Mouse (Mus musculus) embryo, embryonic 10.5 days (tissue): ENCODE results near the gene Dgki.
A peak's percentile ranks its signal among the peaks of the same experiment; 100 is the strongest.

ENCODE experiments used
- DNase-seq: peaks from one replicate; pipeline ENCODE4 v3.0.0-alpha.2; 2015; ENCODE audit warnings: low spot score

The Dgki gene

DNA sequence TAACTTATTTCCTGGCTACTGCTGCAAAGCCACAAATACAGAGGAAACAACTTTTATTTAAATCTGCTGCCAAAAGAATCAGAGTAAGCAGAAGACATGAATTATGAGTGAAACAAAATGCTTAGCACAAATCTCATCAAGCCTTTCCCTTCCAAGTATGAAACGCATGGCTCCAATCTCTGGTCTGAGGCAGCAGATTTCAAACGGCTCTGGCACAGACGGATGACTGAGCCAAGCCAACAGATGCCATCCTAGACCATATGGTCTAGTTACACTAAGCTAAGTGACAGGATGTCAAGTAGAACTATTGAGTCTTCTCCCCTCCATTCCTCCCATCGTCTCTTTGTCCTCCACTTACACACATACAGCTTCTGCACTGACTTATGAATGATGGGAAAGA, 373.5 kb downstream of the Dgki start:
- DNase-seq: no peak

DNA sequence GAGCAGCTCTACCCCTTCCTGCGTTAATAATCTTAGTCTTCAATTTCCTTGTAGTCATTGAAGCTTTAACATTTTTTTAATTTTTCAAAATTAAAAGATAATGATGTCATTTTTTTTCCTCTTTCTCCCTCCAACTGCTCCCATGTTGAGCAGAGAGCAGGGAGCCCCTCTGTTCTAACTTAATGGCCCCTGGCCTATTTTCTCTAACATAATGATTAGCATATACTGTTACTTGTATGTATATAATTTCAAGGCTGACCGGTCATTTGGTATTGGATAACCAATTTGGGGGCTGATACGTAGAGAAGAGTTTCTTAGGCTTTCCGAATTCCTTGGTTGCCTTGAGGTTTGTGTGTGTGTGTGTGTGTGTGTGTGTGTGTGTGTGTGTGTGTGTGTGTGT, 378.0 kb downstream of the Dgki start:
- no peak for DNase-seq

DNA sequence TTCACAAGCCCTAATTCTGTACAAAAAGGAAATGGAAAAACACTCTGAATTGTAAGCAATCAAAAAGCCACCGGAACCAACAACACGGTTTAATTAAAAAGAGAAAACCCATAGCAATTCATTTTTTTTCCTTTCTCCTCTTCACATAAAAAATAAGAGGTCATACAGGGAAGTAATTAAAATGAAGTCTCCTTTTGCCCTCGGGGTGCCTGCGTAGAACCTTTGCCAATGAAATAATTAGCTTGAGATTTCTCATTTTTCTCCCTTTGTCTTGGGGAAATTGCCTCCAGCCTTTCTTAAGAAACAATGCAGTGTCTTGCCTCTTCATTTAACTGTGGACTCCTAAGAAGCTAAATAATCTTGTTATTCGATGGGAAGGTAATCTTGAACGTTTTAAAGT, 388.4 kb downstream of the Dgki start:
- DNase-seq: no peak

DNA sequence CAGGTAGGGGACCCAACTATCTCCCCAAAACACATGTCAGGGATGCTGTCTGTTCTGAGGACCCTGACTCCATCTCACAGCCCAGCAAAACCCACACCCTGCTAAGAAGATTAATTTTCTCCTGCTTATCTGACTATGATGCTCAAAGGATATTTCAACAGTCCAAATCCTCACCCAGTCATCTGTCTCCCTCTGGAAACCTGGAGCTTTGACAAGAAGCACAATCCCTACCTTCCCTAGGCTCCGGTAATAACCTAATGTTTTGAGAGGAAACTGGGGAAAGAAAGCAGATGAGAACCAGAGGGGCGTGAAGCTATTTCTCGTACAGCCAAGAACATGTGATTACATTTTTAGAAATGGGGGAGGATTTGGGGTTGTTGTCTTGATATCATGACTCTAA, 392.8 kb downstream of the Dgki start:
- DNase-seq: no peak

DNA sequence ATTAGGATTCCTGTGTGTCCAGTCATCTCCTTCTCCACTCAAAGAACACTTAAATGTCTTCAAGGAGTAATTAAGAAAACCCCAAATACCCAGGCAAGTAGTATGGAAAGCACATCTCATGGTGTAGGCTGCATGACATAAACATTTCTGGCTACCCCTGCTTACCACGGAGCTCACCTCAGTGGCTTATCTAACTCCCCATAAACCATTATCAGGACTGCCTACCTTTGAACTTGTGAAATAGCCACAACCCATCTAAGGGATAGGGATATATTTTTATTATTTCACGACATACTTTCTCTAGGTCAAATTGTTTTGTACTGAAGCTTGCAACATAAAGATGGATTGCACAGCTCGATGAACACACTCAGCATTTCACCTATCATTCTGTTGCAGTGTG, 394.0 kb downstream of the Dgki start:
- no peak for DNase-seq

DNA sequence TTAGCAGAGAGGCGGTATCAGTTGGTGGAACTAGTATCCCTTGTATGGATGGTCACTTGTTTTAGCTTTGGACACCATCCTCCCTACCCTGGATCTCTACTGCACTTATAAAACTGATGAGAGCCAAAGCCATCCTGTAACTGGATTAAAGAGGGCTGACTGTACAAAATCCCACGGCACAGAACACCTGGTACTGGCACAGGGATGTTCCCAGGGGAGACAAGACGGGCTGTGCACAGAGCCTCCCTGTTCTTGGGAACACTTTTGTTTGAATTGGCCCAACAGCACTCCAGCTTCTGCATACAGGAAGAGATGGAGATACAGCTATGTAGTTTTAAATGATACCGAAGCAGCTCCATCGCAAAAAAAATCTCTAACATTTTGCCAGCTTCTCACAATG, 395.1 kb downstream of the Dgki start:
- DNase-seq: no peak

DNA sequence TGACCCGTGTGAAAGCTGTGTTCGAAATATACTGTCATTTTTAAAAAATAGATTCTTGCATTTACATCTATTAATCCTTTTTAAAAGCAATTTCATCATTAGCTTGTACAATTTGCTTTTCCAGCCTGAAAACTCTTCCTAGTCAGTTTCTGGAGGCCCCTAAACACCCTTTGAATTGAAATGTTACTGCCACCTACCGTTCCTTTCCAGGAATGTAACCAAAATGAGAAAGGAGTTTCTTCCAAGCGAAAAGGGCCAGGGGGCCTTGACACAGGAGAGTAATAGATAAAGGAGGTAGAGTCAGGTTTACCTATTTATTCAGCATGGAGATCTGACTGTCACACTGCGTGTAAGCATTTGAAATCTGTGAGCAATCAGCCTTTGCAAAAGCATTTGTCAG, 396.2 kb downstream of the Dgki start:
- peak; percentile 87 for DNase-seq

DNA sequence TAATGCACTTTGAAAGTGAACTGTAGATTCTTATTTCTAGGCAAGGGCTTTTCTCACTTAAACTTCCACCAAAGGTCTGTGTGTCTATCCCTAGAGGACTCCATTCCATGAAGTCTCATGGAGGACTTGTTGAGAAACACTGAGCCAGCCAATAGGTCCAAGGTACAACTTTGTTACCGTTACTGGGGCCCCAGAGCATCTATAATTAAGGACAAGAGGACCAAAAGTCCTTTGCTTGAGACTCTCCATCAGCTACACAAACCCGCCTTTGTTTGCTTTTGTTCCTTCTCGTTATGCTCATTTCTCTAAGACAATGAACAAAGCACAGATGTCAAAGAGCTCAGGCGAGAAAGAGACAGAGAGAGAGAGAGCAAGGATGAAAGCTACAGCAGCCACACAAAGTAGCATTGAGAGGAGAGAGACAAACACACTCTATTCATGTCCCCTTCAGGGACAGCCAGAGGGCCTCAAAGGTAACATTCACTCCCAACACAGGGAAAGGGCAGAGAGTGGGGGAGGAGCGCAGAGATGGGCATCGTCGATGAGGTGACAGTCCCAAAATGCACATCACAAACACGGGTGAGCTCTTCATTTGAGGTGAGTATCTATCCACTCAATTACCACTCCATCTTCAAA, 396.7 kb downstream of the Dgki start:
- DNase-seq: peak; percentile 46

DNA sequence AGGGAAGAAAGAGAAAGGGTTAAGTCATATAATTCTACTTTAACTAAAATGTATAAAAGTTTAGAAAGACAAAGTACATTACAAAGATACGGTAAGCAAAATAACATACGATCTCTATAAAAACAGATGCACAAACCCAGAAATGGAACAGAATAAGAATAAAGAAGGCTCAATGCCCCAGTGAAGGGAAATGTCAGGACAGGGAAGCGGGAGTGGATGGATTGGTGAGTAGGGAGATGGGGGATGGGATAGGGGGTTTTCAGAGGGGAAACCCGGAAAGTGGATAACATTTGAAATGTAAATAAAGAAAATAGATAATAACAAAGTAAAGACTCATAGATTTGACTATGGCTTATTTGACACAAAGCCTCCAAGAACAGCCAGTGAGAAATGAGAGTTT, 400.1 kb downstream of the Dgki start:
- DNase-seq: no peak

DNA sequence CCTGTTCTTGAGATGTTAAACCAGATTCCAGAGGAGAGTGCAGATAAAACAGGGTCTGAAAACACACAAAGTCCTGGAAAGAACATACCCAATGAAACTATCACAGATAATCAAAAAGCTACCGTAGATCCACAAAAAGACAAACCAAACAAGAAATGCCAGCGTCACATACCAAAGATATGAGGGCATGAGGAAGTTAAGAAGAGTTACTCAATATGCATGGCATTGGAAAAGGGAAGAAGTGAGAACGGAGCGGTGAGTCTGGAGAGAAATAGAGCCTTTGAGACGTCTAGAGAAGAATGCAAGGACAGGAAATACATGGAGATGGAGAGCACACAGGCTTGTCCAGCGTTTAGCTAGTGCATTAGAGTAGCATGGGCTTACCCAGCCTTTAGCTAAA, 401.6 kb downstream of the Dgki start:
- DNase-seq: no peak

DNA sequence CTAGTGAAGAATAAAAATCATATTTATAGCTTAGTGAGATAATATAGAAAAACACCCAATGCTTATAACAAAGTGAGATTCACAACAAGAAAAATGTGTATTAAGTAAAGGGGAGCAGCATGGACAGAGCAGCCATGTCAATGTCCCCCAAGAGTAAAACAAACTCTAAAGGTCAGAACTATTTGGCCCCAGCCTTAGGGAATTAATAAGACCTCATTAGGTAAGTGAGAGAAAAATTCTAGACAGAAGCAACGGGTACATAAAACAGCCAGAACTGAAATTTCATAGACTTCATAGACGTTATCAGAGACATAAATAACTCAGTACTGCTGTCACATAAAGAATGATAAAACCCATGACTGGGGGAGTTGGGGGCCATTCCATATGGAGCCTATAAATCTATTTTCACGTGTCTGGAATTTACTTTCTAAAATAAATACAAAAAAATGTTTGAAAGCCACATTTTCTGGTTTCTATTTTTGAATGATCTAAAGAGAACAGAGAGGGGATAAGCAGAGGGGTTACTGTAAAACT, 402.3 kb downstream of the Dgki start:
- peak; percentile 39 for DNase-seq

DNA sequence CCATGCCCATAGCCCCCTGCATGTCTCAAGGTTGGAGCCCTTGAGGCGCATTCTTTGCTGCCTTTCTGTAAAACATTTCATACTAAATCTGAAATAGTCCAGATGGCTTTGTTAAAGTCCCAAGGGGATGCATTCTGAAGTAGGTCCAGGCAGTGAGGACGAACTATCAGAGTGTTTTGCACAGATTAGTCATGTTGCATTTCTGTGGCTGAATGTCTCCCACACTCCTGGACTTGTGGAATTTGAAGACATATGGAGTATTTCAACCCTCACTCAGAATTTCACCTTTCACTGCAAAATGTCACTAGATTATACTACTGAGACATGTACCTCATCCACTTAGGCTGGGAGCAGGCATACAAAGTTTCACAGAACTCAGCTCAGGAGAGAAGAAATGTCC, 403.3 kb downstream of the Dgki start:
- DNase-seq: peak; percentile 59

DNA sequence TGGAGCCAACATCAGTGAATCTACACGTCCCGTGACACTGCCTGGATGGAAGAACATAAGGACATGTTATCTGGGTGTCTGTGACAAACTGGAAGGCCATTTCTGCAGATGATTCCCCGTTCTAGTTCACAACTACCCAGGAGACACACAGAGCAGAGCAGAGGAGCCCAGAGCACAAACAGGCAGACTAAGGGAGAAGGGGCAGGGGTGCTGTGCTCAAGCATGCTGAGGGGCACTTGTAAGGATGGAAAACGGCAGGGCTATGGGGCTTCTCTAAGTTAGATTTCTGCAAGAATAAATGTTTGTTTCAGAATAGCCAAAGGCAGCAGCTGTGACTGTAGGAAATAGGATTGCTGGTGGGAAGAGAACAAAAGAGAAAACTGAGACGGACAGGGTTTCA, 408.2 kb downstream of the Dgki start:
- no peak for DNase-seq

DNA sequence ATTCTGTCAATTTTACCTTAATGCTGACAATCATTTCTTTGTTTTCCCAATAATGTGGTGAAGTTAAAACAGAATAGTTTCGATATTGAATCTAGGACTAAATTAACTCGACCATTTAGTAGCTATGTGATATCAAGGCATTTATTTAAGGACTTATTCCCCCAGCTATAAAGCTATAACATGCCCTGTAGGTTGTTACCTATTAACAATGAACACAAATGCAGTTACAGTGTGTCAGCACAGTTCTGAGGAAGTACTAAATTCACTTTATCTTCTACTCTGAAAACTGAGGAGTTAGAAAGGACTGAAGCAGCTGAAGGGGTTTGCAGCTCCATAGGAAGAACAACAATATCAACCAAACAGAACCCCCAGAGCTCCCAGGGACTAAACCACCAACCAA, 409.2 kb downstream of the Dgki start:
- DNase-seq: no peak

DNA sequence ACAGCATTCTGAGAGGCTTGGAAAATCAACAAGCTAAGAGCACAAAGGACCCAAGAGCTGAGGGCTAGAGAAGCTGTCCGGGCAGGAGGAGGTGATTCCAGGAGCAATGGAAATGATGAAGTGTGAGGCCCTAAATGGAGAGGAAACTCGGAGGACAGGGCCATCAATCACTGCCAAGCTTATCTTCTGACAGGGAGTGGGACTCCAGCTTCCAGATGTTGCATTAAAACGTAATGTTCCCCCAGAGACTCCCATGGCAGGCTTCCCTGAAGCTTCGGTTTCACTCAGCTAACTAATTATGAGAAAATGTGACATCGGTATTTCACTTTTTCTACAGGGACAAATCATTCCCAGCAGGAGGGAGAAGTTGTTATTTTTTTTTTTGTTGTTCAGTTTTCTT, 409.7 kb downstream of the Dgki start:
- DNase-seq: peak; percentile 88

DNA sequence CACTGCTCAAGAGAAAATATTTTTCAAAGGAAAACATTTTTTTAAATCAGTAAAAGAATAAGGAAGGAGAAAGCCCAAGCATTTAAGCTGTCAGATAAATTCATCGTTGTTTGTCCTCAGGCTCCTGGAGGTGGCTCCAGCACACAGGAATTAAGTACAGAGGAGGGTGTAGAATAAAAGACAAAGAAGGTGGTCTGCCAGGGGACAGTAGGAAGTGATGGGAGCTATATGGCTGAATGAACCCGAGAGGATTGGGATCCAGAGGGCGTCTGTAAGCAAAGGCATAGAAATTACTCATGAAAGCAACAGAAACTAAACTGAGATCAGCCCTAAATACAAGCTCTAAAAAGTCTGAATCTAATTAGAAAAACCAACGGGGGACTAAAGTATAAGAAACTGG, 418.7 kb downstream of the Dgki start:
- no peak for DNase-seq

DNA sequence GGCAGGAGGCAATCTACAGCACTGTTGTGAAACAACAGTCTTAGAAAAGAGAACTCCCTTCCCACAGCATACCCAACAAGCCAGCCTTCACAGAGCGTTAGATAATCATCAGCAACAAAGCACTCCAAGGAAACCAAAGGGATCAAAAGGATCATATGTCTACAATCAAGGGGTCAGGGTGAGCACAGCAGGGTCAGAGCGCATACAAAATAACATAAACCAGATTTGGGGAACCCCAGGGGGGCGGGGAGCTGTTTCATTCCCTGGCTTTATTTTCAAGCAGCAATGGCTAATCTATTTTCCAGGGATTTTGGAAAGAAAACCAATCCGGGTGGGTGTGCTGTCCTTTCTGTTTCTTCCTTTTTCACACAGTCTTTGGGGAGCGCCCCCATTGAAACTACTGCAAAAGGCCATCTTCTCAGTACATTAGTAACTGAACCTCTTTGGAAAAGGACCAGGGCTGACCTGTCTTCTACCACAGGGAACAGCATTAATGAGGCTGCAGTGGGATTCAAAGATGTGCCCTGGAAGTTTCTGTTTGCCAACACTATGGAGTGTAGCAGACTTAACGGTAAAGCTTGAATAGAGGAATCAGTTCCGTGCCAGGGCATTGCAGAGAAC, 419.2 kb downstream of the Dgki start:
- peak; percentile 90 for DNase-seq

DNA sequence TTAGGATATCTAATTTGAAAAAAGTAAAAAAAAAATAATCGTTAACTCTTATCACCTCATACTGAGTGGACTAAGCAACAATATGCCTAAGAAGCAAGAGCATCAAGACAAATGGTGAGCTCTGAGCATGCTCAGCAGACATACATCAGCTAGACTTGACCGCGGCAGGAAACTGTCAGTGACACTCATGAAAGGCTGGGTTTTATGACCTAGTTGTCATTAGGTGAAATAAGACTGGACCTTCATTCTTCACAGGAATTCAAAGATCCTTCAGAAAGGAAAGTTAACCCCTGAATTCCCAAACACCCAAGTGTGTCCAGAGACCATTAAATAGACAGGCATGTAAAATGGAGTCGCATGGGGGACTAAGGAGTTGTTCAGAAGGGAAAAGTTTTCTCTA, 422.6 kb downstream of the Dgki start:
- DNase-seq: peak; percentile 71

DNA sequence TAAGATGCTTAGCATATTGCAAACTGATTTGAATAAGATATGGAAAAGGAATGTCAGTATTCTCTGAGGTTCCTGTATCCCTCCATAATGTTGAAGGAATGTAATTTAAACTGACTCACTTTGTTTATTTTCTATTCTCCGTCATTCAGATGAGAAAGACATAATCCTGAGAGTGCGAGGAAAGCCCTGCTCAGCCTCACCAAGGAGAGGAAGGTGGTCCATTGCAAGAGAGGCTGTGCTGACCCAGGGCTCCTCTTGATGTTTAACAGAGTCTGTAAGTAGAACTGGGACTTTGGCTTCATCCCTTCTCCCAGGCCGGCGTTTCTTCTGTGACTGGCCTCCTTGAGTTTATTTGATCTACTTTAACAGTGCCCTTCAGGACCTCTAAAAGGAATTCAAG, 423.6 kb downstream of the Dgki start:
- DNase-seq: no peak

DNA sequence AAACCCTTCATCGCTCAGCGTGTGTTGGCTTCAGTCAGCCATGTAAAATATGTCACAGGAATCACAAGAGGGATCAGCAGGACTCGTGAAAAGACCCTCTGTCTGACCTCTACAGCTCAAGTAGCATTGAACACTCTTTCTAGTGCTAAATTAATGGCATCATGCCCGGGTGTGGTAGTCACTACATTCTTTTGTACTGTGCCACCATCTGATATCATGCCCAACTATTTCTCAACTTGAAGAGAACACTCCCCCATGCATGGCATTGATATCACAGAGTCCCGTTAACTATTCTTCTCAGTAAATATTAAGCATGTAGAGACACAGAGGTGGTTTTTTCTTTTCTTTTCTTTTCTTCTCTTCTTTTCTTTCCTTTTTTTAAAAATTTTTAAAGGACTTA, 424.1 kb downstream of the Dgki start:
- DNase-seq: no peak

DNA sequence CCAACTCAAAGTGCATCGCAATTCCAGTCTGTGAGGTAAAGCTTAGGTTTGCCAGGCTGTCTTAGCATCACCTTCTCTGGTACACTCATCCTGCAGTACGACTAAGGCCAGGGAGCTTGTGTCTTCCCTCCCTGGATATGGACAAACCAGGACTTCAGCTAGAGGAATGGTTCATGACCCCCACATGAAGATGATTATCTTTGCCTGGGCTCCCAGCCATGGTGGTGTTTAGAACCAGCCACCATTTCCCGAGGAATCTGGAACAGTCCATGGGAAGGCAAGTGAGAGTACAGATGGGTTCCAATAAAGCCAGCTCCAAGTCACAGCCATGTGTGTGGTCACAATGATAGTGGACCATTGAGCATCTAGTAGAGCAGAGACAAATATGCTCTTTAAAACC, 427.1 kb downstream of the Dgki start:
- no peak for DNase-seq

DNA sequence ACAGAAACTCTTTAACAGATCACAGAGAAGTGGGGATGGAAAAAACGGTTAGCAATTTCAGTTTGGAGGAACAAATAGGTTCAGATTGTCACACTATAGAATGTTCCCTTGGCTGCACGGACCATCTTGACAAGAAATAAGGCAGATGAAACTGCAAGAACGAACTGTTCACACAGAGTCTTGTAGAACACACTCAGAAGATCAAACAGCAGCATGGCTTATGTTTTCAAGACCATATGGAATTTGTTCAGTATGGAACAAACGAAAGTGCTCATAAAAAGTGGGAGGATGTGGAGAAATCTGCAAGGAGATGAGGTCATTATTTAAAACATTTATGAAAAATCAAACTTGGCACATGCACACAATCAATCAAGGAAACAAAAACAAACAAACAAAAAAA, 431.8 kb downstream of the Dgki start:
- no peak for DNase-seq

DNA sequence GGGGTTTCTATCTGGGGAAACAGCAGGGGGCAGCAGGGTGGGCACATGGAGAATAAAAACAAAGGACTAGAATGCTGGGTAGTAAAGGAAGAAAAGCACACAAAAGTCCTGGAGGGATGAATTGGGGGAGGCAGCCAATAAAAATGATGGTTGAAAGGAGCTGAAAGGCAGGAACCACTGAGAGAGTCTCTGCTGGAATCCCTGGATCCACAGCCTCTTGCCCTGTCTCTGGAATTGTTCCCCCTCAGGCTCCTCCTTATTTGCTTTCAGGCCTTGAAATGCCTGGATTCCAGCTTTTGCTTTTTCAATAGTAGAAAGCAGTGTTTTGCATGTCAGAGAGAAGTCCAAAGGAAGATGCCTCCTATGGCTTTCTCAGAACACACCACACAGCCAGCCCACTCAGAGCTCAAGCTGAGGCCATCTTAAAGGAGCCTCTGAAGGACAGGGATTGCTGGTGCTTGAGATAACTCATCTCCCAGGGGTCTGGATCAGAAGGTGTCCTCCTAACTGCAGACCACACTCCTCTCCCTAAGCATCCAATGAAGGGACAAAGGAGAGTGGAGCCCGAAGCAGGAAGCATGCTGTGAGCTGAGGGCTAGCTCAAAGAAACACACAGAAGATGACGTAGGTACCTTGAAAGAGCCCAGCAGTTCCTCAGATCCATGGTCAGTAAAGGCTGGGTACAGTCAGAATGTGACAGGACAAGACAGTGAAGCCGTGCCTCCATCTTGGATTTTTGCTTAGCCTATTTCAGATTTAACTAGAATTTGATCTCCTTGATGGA, 441.5 kb downstream of the Dgki start:
- peak; percentile 67 for DNase-seq
